Mouse (Mus musculus): ENCODE measurements around the gene Clec2e.

The Clec2e gene

DNA sequence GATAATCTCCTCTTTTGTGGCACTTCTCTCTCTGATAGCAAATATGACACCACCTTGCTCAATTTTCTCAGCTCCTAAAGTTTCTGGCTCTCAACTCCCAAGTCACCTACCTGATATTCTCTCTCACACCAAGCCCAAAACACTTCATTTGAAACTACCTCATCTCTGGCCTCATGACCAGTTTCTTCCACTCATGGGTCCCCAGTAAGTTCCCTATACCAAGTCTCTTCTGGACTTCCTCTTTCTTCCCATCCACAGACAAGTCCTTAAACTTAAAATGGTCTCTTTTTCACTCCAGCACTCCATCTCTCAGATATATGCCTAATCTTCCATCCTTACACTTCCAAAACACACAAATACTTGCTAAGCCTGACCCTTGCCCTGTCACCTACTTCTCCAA is 42.7 kb downstream of the Clec2e start:
- no peak for DNase-seq (ENCODE audit: low spot score in 2 of 2)

DNA sequence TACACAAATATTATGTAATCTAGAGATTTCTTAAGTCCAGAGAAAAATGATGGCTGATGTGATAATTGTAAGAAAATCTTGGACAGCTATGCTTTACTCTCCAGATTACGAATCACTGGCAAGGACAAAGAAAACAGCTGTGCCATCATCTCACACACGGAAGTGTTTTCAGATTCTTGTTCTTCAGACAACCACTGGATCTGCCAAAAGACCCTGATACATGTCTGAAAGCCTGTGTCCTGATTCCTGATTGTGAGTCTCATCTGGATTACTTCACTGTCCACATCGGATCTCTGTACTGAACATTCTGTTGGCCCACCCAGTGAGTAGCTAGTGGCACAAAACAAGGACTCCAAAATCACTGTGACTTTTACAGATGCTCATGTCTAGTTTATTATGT is 44.5 kb downstream of the Clec2e start:
- no peak for DNase-seq (ENCODE audit: low spot score in 2 of 2)

DNA sequence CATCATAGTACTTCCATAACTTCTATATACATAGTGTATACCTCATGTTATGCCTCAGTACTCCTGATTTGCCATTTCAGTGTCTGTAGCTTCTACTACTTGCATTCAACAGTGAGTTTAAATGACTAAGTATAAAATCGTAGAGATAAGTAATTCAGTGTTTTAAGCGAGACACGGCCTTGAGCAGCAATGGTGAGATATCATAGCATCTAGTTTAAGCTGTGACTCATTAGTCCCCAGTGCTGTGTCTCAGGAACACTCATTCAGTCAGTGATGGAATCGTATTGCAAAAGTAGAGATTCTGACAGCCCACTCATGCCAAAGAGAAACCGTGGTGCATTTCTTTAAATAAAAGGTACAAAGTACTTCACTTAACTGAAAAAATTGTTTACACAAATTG is 49.0 kb downstream of the Clec2e start:
- no peak for DNase-seq (ENCODE audit: low spot score in 2 of 2)

DNA sequence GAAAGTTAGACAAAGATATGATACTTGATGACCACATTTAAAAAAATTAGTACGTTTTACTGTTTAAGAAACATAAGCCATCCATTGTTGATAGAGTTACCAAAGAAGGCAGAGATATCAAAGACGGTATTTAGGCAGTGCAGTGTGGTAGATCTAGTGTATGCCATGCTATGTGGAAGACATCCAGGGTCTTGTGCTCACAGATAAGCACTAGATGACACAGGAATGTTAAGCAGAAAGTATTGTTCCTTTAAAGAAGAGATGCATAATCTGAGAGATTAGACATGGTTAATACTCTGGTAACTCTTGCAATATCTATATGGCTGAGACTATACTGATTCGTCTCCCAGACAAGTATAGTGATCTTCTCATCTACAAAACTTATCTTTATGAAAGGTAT is 49.6 kb downstream of the Clec2e start:
- DNase-seq (ENCODE audit: low spot score in 2 of 2) = no peak

DNA sequence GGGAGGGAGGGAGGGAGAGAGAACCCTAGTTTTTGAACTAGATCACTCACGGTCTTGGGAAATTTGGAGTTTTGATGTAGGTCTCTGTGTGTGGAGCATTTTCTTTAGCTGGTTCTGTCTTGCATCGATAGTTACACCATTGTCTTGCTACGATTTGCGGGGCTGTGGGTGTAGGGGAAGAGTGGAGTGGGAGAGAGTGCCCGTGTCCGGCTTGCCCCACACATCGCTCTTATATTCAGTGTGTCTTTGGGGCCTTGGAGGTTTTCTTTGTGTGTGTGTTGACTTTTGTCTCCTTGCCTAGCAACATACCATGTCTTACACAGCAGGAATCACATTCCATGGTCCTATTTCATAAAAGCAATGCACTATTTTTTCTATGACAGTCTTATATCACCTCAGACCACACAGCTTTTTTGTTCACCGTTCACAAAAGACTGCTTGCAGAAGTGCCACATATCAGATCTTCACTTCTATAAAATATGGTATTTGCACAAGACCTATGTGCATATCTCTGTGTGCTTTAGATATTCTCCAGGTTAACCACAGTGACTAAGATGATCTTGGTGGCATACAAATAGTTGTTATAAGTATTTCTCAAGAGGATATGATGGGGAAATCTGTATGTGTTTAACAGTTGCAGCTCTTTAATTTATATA is 51.0 kb downstream of the Clec2e start:
- DNase-seq (ENCODE audit: low spot score in 2 of 2) = no peak

DNA sequence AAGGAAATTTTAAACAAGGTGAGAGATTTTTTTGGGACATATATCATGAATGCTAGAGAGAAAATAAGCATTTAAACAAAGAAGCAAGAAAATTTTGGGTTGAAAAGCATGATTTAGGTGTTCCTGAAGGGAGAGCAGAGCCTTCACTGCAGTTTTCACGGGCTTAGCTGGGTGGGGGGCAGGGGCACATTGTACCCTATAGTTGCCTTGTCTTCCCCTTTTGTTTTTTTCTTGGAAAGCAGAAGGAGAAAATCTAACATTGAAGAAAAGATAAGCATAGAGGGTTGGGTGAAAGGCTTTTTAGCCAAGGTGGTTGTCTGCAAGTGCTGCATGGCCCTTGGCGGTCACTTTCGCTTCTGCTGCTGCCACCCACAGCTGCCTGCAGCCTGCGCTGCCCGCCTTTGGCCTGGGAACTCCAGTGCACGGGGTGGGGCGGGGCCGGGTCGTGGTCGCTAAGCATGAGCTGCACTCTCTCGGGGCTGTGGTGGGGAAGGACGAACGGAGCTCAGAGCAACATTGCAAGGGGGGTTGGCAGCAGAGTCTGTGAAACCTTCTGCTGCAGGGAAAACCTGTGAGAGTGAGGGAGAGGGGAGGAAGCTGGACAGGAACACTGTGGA is 51.7 kb downstream of the Clec2e start:
- no peak for DNase-seq (ENCODE audit: low spot score in 2 of 2)

DNA sequence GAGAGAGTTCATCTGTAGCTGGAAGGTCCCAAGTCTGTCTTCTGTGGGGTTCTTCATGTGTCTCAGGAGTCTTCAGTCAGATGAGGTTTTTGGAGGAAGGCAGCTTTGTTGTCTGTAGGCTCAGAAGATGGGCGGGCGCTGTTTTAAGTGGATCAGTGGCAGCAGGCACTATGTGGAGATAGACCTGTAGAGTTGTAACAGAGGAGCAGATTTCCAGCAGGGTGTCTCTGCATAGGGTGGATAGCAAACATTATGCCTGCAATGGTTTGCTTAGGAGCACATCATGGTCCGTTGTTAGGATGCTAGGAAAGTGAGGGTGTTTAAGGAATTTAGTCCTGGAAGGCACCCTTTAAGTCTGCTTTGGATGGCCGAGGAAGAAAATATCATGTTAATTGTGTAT is 52.3 kb downstream of the Clec2e start:
- no peak for DNase-seq (ENCODE audit: low spot score in 2 of 2)

DNA sequence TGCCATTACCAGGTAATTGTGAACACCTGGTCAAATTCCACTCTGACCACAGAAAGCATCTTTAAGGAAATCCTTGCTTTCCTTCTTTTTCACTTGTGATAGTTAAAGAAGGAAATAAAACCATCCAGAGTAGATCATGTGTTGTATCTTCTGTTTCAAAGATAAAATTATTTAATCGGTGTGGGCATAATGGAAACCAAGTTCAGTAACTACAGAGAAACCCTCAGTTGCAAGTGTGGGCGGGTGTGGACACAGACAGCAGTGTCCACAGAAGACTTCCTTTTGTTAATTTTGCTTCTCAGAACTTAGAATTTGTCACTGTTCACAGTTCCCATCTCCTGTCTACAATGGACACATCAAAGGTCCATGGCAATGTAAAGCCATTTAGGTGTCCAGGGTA is 55.1 kb downstream of the Clec2e start, which contains the start of gene Klrb1f:
TSS of gene Klrb1f (plus strand) at position 301 of the 400 bp plus-strand sequence.
- no peak for DNase-seq (ENCODE audit: low spot score in 2 of 2)

DNA sequence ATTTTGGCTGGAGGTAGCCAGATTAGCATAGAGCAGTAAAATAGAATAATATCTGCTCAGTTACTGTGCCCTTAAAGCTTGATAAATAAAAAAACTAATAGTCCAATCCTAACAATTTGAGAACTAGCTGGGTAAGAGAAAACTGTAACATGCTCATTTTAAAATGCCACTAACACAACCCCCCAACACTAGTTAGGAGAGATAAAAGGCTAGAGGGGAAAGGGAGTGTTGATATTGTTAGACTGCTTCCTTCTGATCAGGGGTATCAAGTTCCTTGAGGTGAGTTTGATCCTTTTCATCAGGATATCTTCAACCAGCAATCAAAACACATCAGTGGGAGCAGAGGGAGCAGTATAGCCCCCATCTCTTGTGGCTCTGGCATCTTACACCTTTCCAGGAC is 58.2 kb downstream of the Clec2e start:
- no peak for DNase-seq (ENCODE audit: low spot score in 2 of 2)

Data from frontal cortex, postnatal 14 days (tissue).